Mouse (Mus musculus): ENCODE measurements around the gene Zfp358. TPM values are rescaled to one million over a fixed set of nuclear protein-coding genes. Genes with fewer than 3 reads are reported as not detected.

Gene Zfp358
- polyA plus RNA-seq, 1 experiment from 2014 or later: 80.8 TPM

DNA sequence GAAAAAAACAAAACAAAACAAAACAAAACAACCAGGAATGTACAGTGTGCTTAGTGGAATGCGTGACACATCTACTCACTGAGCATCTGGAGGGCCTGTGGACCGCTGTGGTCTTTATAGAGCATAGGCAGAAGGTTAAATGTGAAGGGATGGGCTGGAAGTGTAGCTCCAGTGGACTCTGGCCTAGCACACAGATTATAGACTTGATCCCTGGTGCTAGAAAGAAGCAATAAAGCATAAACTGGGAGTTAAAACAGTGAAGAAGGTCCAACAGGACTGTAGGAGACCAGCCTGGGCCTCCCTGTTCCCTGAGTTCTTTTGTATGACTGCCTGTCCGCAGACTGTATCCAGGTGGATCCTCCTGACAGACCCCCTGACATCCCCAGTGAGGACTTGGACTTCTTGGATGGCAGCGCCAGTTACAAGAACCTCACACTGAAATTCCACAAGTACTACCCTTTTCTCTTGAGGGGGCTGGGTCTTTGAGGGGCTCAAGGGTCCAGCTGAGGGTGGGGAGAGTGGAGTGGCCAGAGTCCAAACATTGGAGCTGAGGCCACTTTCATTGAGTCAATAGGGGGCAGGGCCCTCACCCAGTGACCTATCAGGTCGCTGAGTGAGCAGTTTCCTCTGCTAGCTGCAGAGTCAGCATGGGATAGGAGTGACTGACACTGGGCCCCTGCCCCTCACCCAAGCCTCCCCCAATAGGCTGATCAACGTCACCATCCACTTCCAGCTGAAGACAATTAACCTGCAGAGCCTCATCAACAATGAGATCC, 15.2 kb downstream of the Zfp358 start:
- DNase-seq (ENCODE audit: low spot score): no peak
- Histone ChIP-seq H3K27ac (no peak overlapping the region), H3K27me3 (ENCODE audit: low read depth, poor library complexity, severe bottlenecking) (no peaks in the 10 kb centered on the region), H3K4me3 (no peak overlapping the region), H3K9me3 (replicated peaks) (no peaks in the 10 kb centered on the region), H3K4me1 (no peaks in the 10 kb centered on the region), H3K36me3 (peaks cover 86% of the 10 kb centered on the region)
- 87% methylated on average over 6 of the region's 6 CpGs for WGBS

GRCm38 (mm10) chr8:3514681-3515247, 21.8 kb downstream of the Zfp358 start:
- Histone ChIP-seq H3K9me3 (replicated peaks) (no peaks in the 10 kb centered on the region), H3K27ac (peak overlapping the region; percentile 82), H3K4me1 (peaks cover 27% of the 10 kb centered on the region), H3K36me3 (peaks cover 46% of the 10 kb centered on the region), H3K27me3 (ENCODE audit: low read depth, poor library complexity, severe bottlenecking) (no peaks in the 10 kb centered on the region), H3K4me3 (peak overlapping the region; percentile 61)
- DNase-seq (ENCODE audit: low spot score): no peak
- WGBS: 37% methylated on average over 13 of the region's 13 CpGs

DNA sequence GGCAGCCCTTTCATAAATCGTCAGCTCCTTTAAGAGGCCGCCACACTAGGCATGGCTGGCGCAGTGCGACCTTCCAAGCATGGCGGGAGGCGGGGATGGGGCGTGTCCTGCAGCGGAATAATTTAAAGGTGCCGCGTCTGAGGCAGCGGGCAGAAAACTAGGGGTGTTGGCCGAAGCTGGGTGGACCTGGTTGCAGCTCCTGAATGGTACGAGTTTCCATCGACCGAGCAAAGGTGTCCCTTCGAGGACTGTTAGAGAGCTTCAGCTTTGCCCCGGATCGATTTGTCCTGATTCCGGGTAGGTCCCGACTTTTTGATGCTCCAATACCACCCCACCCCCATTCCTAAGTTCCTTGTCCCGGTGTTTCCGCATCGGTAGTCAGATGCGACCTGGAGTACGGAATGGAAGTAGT, 22.3 kb downstream of the Zfp358 start, which contains the start of gene Pnpla6:
TSS of gene Pnpla6 (plus strand) at position 125 of the 412 bp plus-strand sequence.
- H3K27ac ChIP-seq: peak within 1 kb of the TSS; percentile 82
- peaks cover 41% of the 10 kb centered on the region for H3K36me3 ChIP-seq
- WGBS: under 1% methylated on average over 25 of the region's 25 CpGs
- H3K4me3 ChIP-seq: peak within 1 kb of the TSS; percentile 61
- no peaks in the 10 kb centered on the region for H3K27me3 ChIP-seq (ENCODE audit: low read depth, poor library complexity, severe bottlenecking)
- peak; percentile 90 for DNase-seq (ENCODE audit: low spot score)
- H3K4me1 ChIP-seq: peaks cover 27% of the 10 kb centered on the region
- no peaks in the 10 kb centered on the region for H3K9me3 ChIP-seq (replicated peaks)

GRCm38 (mm10) chr8:3515771-3516417, 23.0 kb downstream of the Zfp358 start:
- Histone ChIP-seq H3K4me1 (peaks cover 27% of the 10 kb centered on the region), H3K27ac (peak overlapping the region; percentile 82), H3K27me3 (ENCODE audit: low read depth, poor library complexity, severe bottlenecking) (no peaks in the 10 kb centered on the region), H3K4me3 (peak overlapping the region; percentile 61), H3K9me3 (replicated peaks) (no peaks in the 10 kb centered on the region), H3K36me3 (peaks cover 35% of the 10 kb centered on the region)
- DNase-seq (ENCODE audit: low spot score): peak; percentile 62
- WGBS: under 1% methylated on average over 25 of the region's 25 CpGs

DNA sequence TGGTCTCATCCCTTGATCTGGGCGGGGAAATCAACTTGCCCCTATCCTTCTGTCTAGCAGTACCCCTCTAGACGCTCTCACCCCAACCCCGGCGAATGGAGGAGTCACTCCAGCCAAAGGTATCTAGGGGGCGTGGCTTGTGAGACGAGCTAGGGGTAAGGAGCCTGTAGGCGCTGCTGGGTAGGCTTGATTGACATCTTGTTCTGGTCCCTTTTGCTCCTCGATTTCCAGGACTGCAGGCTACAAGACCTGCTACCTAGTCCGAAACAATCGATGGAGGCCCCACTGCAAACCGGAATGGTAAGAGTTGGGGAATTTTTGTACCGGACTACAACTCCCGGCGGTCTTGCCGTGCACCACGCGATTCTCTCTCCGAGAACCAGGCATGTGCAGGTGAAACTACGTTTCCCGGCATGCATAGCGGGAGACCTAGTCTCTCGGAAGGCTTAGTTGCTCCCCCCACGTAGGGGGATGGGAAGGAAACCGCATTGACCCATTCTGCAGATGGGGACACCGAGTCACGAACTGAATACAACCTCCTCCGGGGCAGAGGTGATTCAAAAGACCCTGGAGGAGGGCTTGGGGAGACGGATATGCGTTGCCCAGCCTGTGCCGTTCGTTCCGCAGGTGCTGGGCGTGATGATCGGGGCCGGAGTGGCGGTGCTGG, 23.6 kb downstream of the Zfp358 start:
- no peaks in the 10 kb centered on the region for H3K9me3 ChIP-seq (replicated peaks)
- peaks cover 31% of the 10 kb centered on the region for H3K36me3 ChIP-seq
- peak; percentile 91 for DNase-seq (ENCODE audit: low spot score)
- peak overlapping the region; percentile 82 for H3K27ac ChIP-seq
- peaks cover 27% of the 10 kb centered on the region for H3K4me1 ChIP-seq
- 1% methylated on average over 36 of the region's 36 CpGs for WGBS
- H3K27me3 ChIP-seq (ENCODE audit: low read depth, poor library complexity, severe bottlenecking): no peaks in the 10 kb centered on the region
- H3K4me3 ChIP-seq: peak overlapping the region; percentile 61

- Histone ChIP-seq H3K36me3 (peaks cover 31% of the 10 kb centered on the region), H3K9me3 (replicated peaks) (no peaks in the 10 kb centered on the region), H3K27ac (peak overlapping the region; percentile 82), H3K4me3 (peak overlapping the region; percentile 61), H3K4me1 (peaks cover 27% of the 10 kb centered on the region), H3K27me3 (ENCODE audit: low read depth, poor library complexity, severe bottlenecking) (no peaks in the 10 kb centered on the region)
- DNase-seq (ENCODE audit: low spot score): peak; percentile 49
- 8% methylated on average over 16 of the region's 16 CpGs for WGBS
Observed at GRCm38 (mm10) chr8:3517117-3517495, 24.2 kb downstream of the Zfp358 start.

- H3K4me1 ChIP-seq: peaks cover 3% of the 10 kb centered on the region
- no peak overlapping the region for H3K4me3 ChIP-seq
- no peak for DNase-seq (ENCODE audit: low spot score)
- no peaks in the 10 kb centered on the region for H3K9me3 ChIP-seq (replicated peaks)
- 92% methylated on average over 13 of the region's 13 CpGs for WGBS
- no peak overlapping the region for H3K27ac ChIP-seq
- peaks cover 46% of the 10 kb centered on the region for H3K36me3 ChIP-seq
- no peaks in the 10 kb centered on the region for H3K27me3 ChIP-seq (ENCODE audit: low read depth, poor library complexity, severe bottlenecking)
Observed at GRCm38 (mm10) chr8:3522007-3522697, 29.2 kb downstream of the Zfp358 start.

GRCm38 (mm10) chr8:3530816-3531215, 37.9 kb downstream of the Zfp358 start:
- peaks cover 30% of the 10 kb centered on the region for H3K36me3 ChIP-seq
- no peak overlapping the region for H3K27ac ChIP-seq
- WGBS: 95% methylated on average over 5 of the region's 5 CpGs
- DNase-seq (ENCODE audit: low spot score): no peak
- no peaks in the 10 kb centered on the region for H3K9me3 ChIP-seq (replicated peaks)
- H3K4me3 ChIP-seq: no peak overlapping the region
- no peaks in the 10 kb centered on the region for H3K27me3 ChIP-seq (ENCODE audit: low read depth, poor library complexity, severe bottlenecking)
- no peaks in the 10 kb centered on the region for H3K4me1 ChIP-seq

DNA sequence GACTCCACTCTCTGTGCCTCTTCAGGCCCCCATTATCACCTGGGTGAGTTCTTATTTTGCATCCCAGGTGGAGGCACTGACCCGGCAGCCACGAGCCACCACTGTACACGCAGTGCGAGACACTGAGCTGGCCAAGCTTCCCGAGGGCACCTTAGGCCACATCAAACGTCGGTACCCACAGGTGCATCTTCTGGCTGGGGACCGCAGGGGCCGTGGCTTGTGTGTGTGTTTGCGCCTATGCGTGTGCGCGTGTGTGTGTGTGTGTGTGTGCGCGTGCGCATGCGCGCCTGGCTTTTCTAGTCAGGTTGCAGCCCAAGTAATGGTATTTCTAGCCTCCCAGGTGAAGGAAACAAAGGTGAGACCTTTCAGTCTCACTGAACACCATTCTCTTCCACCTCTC, 39.0 kb downstream of the Zfp358 start:
- no peaks in the 10 kb centered on the region for H3K4me1 ChIP-seq
- H3K27me3 ChIP-seq (ENCODE audit: low read depth, poor library complexity, severe bottlenecking): no peaks in the 10 kb centered on the region
- no peak overlapping the region for H3K4me3 ChIP-seq
- no peaks in the 10 kb centered on the region for H3K9me3 ChIP-seq (replicated peaks)
- DNase-seq (ENCODE audit: low spot score): no peak
- H3K27ac ChIP-seq: no peak overlapping the region
- 94% methylated on average over 18 of the region's 18 CpGs for WGBS
- H3K36me3 ChIP-seq: peaks cover 32% of the 10 kb centered on the region

GRCm38 (mm10) chr8:3536053-3536841, 43.3 kb downstream of the Zfp358 start:
- H3K9me3 ChIP-seq (replicated peaks): no peaks in the 10 kb centered on the region
- WGBS: 57% methylated on average over 15 of the region's 15 CpGs
- H3K27ac ChIP-seq: no peak overlapping the region
- no peaks in the 10 kb centered on the region for H3K27me3 ChIP-seq (ENCODE audit: low read depth, poor library complexity, severe bottlenecking)
- H3K4me3 ChIP-seq: no peak overlapping the region
- DNase-seq (ENCODE audit: low spot score): no peak
- H3K4me1 ChIP-seq: no peaks in the 10 kb centered on the region
- H3K36me3 ChIP-seq: peaks cover 55% of the 10 kb centered on the region

DNA sequence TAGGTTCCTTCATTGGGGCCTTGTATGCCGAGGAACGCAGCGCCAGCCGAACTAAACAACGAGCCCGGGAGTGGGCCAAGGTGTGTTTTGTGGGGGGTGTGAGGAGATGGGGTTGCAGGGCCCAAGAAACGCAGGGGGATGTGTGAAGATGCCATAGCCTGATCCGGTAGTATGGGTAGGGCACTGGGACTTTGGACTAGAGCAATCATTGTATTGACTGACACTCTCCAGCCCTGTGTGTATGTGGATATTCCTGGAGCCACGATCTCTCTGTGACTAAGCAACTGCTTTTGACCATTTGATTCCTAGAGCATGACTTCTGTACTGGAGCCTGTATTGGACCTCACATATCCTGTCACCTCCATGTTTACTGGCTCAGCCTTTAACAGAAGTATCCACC, 44.0 kb downstream of the Zfp358 start:
- no peak overlapping the region for H3K27ac ChIP-seq
- no peak overlapping the region for H3K4me3 ChIP-seq
- H3K36me3 ChIP-seq: peaks cover 53% of the 10 kb centered on the region
- H3K9me3 ChIP-seq (replicated peaks): no peaks in the 10 kb centered on the region
- DNase-seq (ENCODE audit: low spot score): no peak
- H3K4me1 ChIP-seq: no peaks in the 10 kb centered on the region
- WGBS: 97% methylated on average over 9 of the region's 9 CpGs
- H3K27me3 ChIP-seq (ENCODE audit: low read depth, poor library complexity, severe bottlenecking): no peaks in the 10 kb centered on the region

- no peak overlapping the region for H3K27ac ChIP-seq
- H3K27me3 ChIP-seq (ENCODE audit: low read depth, poor library complexity, severe bottlenecking): no peaks in the 10 kb centered on the region
- no peak overlapping the region for H3K4me3 ChIP-seq
- no peaks in the 10 kb centered on the region for H3K9me3 ChIP-seq (replicated peaks)
- H3K36me3 ChIP-seq: peaks cover 51% of the 10 kb centered on the region
- no peak for DNase-seq (ENCODE audit: low spot score)
- H3K4me1 ChIP-seq: no peaks in the 10 kb centered on the region
- WGBS: 93% methylated on average over 26 of the region's 26 CpGs
Observed at GRCm38 (mm10) chr8:3537666-3538065, 44.7 kb downstream of the Zfp358 start.
